Mouse (Mus musculus) midbrain, postnatal 0 days (tissue): ENCODE results near the gene Hipk1. TPM values are rescaled to one million over a fixed set of nuclear protein-coding genes. Genes with fewer than 3 reads are reported as not detected.

Experiments
- ATAC-seq: fragments of 200-750 bp; cut with Nextera tagmentation; 2 replicates; pipeline ENCODE4 v1.8.0; 2017; ENCODE audit warnings: moderate number of reproducible peaks, mild to moderate bottlenecking, moderate TSS enrichment, moderate library complexity; ENCODE audit not compliant: low FRiP score
- DNase-seq: peaks from one replicate; pipeline ENCODE4 v3.0.0-alpha.2; 2015; ENCODE audit warnings: low spot score
- H3K27ac ChIP-seq: fragments of 300-500 bp; sonication (generic); 2 replicates; pipeline ENCODE4 v1.5.1; 2014; ENCODE audit warnings: low read depth, mild to moderate bottlenecking, low read length, mixed read lengths
- H3K27me3 ChIP-seq: fragments of 300-500 bp; sonication (generic); 2 replicates; pipeline ENCODE4 v1.6.1; 2014; ENCODE audit warnings: low read length, control low read depth, mixed read lengths; ENCODE audit not compliant: insufficient read depth
- H3K36me3 ChIP-seq: fragments of 300-500 bp; sonication (generic); 2 replicates; pipeline ENCODE4 v1.6.1; 2014; ENCODE audit warnings: low read length, control low read depth, mixed read lengths; ENCODE audit not compliant: insufficient read depth
- H3K4me1 ChIP-seq: fragments of 300-500 bp; sonication (generic); 2 replicates; pipeline ENCODE4 v1.6.1; 2014; ENCODE audit warnings: mild to moderate bottlenecking, control low read depth, antibody characterized with exemption, low read length, mixed read lengths; ENCODE audit not compliant: insufficient read depth
- H3K4me2 ChIP-seq: fragments of 300-500 bp; sonication (generic); 2 replicates; pipeline ENCODE4 v1.6.1; 2014; ENCODE audit warnings: low read depth, mild to moderate bottlenecking, low read length, mixed read lengths; ENCODE audit not compliant: poor library complexity, severe bottlenecking
- H3K4me3 ChIP-seq: fragments of 300-500 bp; sonication (generic); 2 replicates; pipeline ENCODE4 v1.5.1; 2014; ENCODE audit warnings: low read depth, mild to moderate bottlenecking, low read length, moderate library complexity
- H3K9ac ChIP-seq: fragments of 300-500 bp; sonication (generic); replicated peaks from 2 replicates; pipeline ENCODE4 v1.6.1; 2014; ENCODE audit warnings: mild to moderate bottlenecking, low read length, moderate library complexity, mixed read lengths; ENCODE audit not compliant: poor library complexity, severe bottlenecking
- H3K9me3 ChIP-seq: fragments of 300-500 bp; sonication (generic); 2 replicates; pipeline ENCODE4 v1.6.1; 2016; ENCODE audit warnings: low read length, control low read depth
- CTCF ChIP-seq: IDR thresholded peaks from 2 replicates; pipeline ENCODE4 v1.5.1; 2016; ENCODE audit warnings: antibody characterized with exemption, mild to moderate bottlenecking
- WGBS: fragments of 180-500 bp; shearing (Covaris S2); extraction: QIAGEN DNeasy Blood & Tissue Kit; methylation state at CpG from one replicate; pipeline ENCODE4 v1.1.7; 2014; 5-methylcytosine and 5-hydroxymethylcytosine counted together
- polyA plus RNA-seq: library from polyadenylated mRNA; unstranded; fragments of >200 nt; fragmentation: Nextera tagmentation; extraction: Ambion mirVana; gene quantifications from 2 replicates; pipeline ENCODE4 v1.2.1, GENCODE M21; 2015
- total RNA-seq: library from RNA; depleted of rRNA; stranded (reverse); fragments of >200 nt; gene quantifications from 2 replicates; pipeline ENCODE4 v1.2.3, GENCODE M21; 2014

The Hipk1 gene
- total and polyA plus RNA-seq, 2 experiments from 2014 or later: 7.7 to 77.2 TPM

- no peaks in the 10 kb centered on the region for H3K9me3 ChIP-seq
- DNase-seq (peak; percentile 75), ATAC-seq (peak; percentile 78)
- 8% methylated on average over 19 of the region's 19 CpGs for WGBS
- peaks cover 16% of the 10 kb centered on the region; the same call in 1 of the 2 replicates for H3K4me1 ChIP-seq
- no peaks in the 10 kb centered on the region; the same call in 1 of the 2 replicates for H3K36me3 ChIP-seq
- peak overlapping the region; percentile 38; the same call in 1 of the 2 replicates for H3K27ac ChIP-seq
- H3K4me2 ChIP-seq: peak overlapping the region; percentile 40
- peak overlapping the region; percentile 48 for H3K9ac ChIP-seq
- peak; percentile 61 for TF ChIP-seq CTCF
- no peaks in the 10 kb centered on the region for H3K27me3 ChIP-seq
- no peak overlapping the region for H3K4me3 ChIP-seq
Measured at GRCm38 (mm10) chr3:103733799-103734695, 57.3 kb downstream of the Hipk1 start.

- Histone ChIP-seq H3K4me1 (peaks cover 16% of the 10 kb centered on the region; the same call in 1 of the 2 replicates), H3K9me3 (no peaks in the 10 kb centered on the region), H3K4me3 (no peak overlapping the region), H3K9ac (no peak overlapping the region), H3K36me3 (no peaks in the 10 kb centered on the region; the same call in 1 of the 2 replicates), H3K4me2 (no peak overlapping the region), H3K27me3 (no peaks in the 10 kb centered on the region), H3K27ac (no peak overlapping the region)
- ATAC-seq (no peak), DNase-seq (no peak)
- no peak for TF ChIP-seq CTCF
- 25% methylated on average over 2 of the region's 2 CpGs for WGBS
Measured at GRCm38 (mm10) chr3:103733176-103733575, 58.2 kb downstream of the Hipk1 start.

- Histone ChIP-seq H3K36me3 (no peaks in the 10 kb centered on the region; the same call in 1 of the 2 replicates), H3K27ac (no peak overlapping the region), H3K4me3 (no peak overlapping the region), H3K4me2 (no peak overlapping the region), H3K9ac (no peak overlapping the region), H3K4me1 (peaks cover 16% of the 10 kb centered on the region; the same call in 1 of the 2 replicates), H3K9me3 (no peaks in the 10 kb centered on the region), H3K27me3 (no peaks in the 10 kb centered on the region)
- DNase-seq (no peak), ATAC-seq (no peak)
- no peak for TF ChIP-seq CTCF
- WGBS: 91% methylated on average over 3 of the region's 3 CpGs
Measured at GRCm38 (mm10) chr3:103732116-103732515, 59.2 kb downstream of the Hipk1 start.

GRCm38 (mm10) chr3:103729850-103730249 is 61.5 kb downstream of the Hipk1 start:
- TF ChIP-seq CTCF: no peak
- Histone ChIP-seq H3K27ac (no peak overlapping the region), H3K4me2 (no peak overlapping the region), H3K4me1 (peaks cover 16% of the 10 kb centered on the region; the same call in 1 of the 2 replicates), H3K4me3 (no peak overlapping the region), H3K36me3 (no peaks in the 10 kb centered on the region), H3K27me3 (no peaks in the 10 kb centered on the region), H3K9me3 (no peaks in the 10 kb centered on the region), H3K9ac (no peak overlapping the region)
- DNase-seq (no peak), ATAC-seq (no peak)
- 94% methylated on average over 9 of the region's 9 CpGs for WGBS

- no peak for ATAC-seq
- 60% methylated on average over 2 of the region's 2 CpGs for WGBS
- H3K36me3 ChIP-seq: no peaks in the 10 kb centered on the region
- H3K4me2 ChIP-seq: no peak overlapping the region
- TF ChIP-seq CTCF: no peak
- no peak overlapping the region for H3K9ac ChIP-seq
- no peak for DNase-seq
- no peak overlapping the region for H3K27ac ChIP-seq
- no peaks in the 10 kb centered on the region for H3K9me3 ChIP-seq
- no peak overlapping the region for H3K4me3 ChIP-seq
- H3K27me3 ChIP-seq: no peaks in the 10 kb centered on the region
- 0 out of 2 replicates have a peak, but pooled peaks cover under 1% of the 10 kb centered on the region for H3K4me1 ChIP-seq
Measured at GRCm38 (mm10) chr3:103727813-103728326, 63.5 kb downstream of the Hipk1 start.

- WGBS: 35% methylated on average over 3 of the region's 3 CpGs
- no peaks in the 10 kb centered on the region for H3K36me3 ChIP-seq
- no peak for DNase-seq
Measured at GRCm38 (mm10) chr3:103726642-103727041, 64.7 kb downstream of the Hipk1 start.

More at GRCm38 (mm10) chr3:103726642-103727041, 64.7 kb downstream of the Hipk1 start:
- no peak for ATAC-seq
- TF ChIP-seq CTCF: no peak
- H3K4me2 ChIP-seq: no peak overlapping the region
- no peaks in the 10 kb centered on the region for H3K27me3 ChIP-seq
- no peaks in the 10 kb centered on the region for H3K4me1 ChIP-seq
- no peak overlapping the region for H3K9ac ChIP-seq
- no peak overlapping the region for H3K4me3 ChIP-seq
- no peak overlapping the region for H3K27ac ChIP-seq
- H3K9me3 ChIP-seq: no peaks in the 10 kb centered on the region
